Mouse (Mus musculus): Measurements from ENCODE around the gene Gpr26. TPM values are rescaled to one million over a fixed set of nuclear protein-coding genes. Genes with fewer than 3 reads are reported as not detected.

Gene Gpr26
- total RNA-seq (2021) (not detected), polyA plus RNA-seq (2012; rRNA removed) (not detected in 2 replicates)
- long read RNA-seq, result 0 reads

GRCm38 (mm10) chr7:131966023-131966915 is at the start of gene Gpr26:
TSS of gene Gpr26 (plus strand) at chr7:131966460.
- DNase-seq, result no peak
- H3K27ac ChIP-seq, result no peak within 1 kb of the TSS
- intact Hi-C loops (cut with DNase I), result no loop called here
- H3K79me2 ChIP-seq (replicated peaks; ENCODE audit: control insufficient read depth, insufficient read depth, low read length), result no peaks in the 10 kb centered on the region
- no peaks in the 10 kb centered on the region for H3K4me1 ChIP-seq (ENCODE audit: control insufficient read depth, insufficient read depth, low read length)
- H3K4me3 ChIP-seq, result no peak within 1 kb of the TSS
- no peak for TF ChIP-seq EP300 (IDR thresholded peaks at IDR 0.05; ENCODE audit: insufficient read depth, low read depth, low read length)
- peaks cover 7% of the 10 kb centered on the region for H3K27me3 ChIP-seq (ENCODE audit: control insufficient read depth, insufficient read depth, low read length)
- no peak within 1 kb of the TSS for H3K9ac ChIP-seq (ENCODE audit: low read depth, low read length)
- H3K36me3 ChIP-seq (ENCODE audit: control insufficient read depth, insufficient read depth, low read length), result no peaks in the 10 kb centered on the region
- 5% methylated on average over 32 of the region's 32 CpGs for WGBS

- intact Hi-C loops (cut with DNase I), result no loop called here
- Histone ChIP-seq H3K79me2 (replicated peaks; ENCODE audit: control insufficient read depth, insufficient read depth, low read length) (no peaks in the 10 kb centered on the region), H3K27ac (no peak overlapping the region), H3K36me3 (ENCODE audit: control insufficient read depth, insufficient read depth, low read length) (no peaks in the 10 kb centered on the region), H3K4me1 (ENCODE audit: control insufficient read depth, insufficient read depth, low read length) (no peaks in the 10 kb centered on the region), H3K4me3 (no peak overlapping the region), H3K9ac (ENCODE audit: low read depth, low read length) (no peak overlapping the region), H3K27me3 (ENCODE audit: control insufficient read depth, insufficient read depth, low read length) (no peaks in the 10 kb centered on the region)
- TF ChIP-seq EP300 (IDR thresholded peaks at IDR 0.05; ENCODE audit: insufficient read depth, low read depth, low read length), result no peak
- no peak for TF ChIP-seq CTCF (IDR thresholded peaks at IDR 0.05)
- TF ChIP-seq POLR2A (IDR thresholded peaks at IDR 0.05; ENCODE audit: insufficient read depth, low read depth, low read length), result no peak
- 44% methylated on average over 7 of the region's 7 CpGs for WGBS
- no peak for DNase-seq
Measured at GRCm38 (mm10) chr7:131917384-131917783, 48.9 kb upstream of the Gpr26 start.

GRCm38 (mm10) chr7:131927288-131928050 is 38.8 kb upstream of the Gpr26 start:
- no peak overlapping the region for H3K27ac ChIP-seq
- no peaks in the 10 kb centered on the region for H3K79me2 ChIP-seq (replicated peaks; ENCODE audit: control insufficient read depth, insufficient read depth, low read length)
- no peak overlapping the region for H3K9ac ChIP-seq (ENCODE audit: low read depth, low read length)
- DNase-seq, result no peak
- H3K36me3 ChIP-seq (ENCODE audit: control insufficient read depth, insufficient read depth, low read length), result no peaks in the 10 kb centered on the region
- 53% methylated on average over 9 of the region's 9 CpGs for WGBS
- no peak overlapping the region for H3K4me3 ChIP-seq
- TF ChIP-seq CTCF (IDR thresholded peaks at IDR 0.05) (no peak), POLR2A (IDR thresholded peaks at IDR 0.05; ENCODE audit: insufficient read depth, low read depth, low read length) (no peak), EP300 (IDR thresholded peaks at IDR 0.05; ENCODE audit: insufficient read depth, low read depth, low read length) (no peak)
- intact Hi-C loops (cut with DNase I), result no loop called here
- H3K27me3 ChIP-seq (ENCODE audit: control insufficient read depth, insufficient read depth, low read length), result no peaks in the 10 kb centered on the region
- no peaks in the 10 kb centered on the region for H3K4me1 ChIP-seq (ENCODE audit: control insufficient read depth, insufficient read depth, low read length)

- Histone ChIP-seq H3K36me3 (ENCODE audit: control insufficient read depth, insufficient read depth, low read length) (no peaks in the 10 kb centered on the region), H3K4me3 (no peak overlapping the region), H3K79me2 (replicated peaks; ENCODE audit: control insufficient read depth, insufficient read depth, low read length) (no peaks in the 10 kb centered on the region), H3K27ac (no peak overlapping the region), H3K4me1 (ENCODE audit: control insufficient read depth, insufficient read depth, low read length) (no peaks in the 10 kb centered on the region), H3K9ac (ENCODE audit: low read depth, low read length) (no peak overlapping the region), H3K27me3 (ENCODE audit: control insufficient read depth, insufficient read depth, low read length) (no peaks in the 10 kb centered on the region)
- intact Hi-C loops (cut with DNase I), result no loop called here
- WGBS, result 71% methylated on average over 3 of the region's 3 CpGs
- DNase-seq, result no peak
- TF ChIP-seq POLR2A (IDR thresholded peaks at IDR 0.05; ENCODE audit: insufficient read depth, low read depth, low read length) (no peak), CTCF (IDR thresholded peaks at IDR 0.05) (no peak), EP300 (IDR thresholded peaks at IDR 0.05; ENCODE audit: insufficient read depth, low read depth, low read length) (no peak)
Measured at GRCm38 (mm10) chr7:131937611-131938010, 28.6 kb upstream of the Gpr26 start.

GRCm38 (mm10) chr7:131951131-131951530 is 15.1 kb upstream of the Gpr26 start:
- TF ChIP-seq POLR2A (IDR thresholded peaks at IDR 0.05; ENCODE audit: insufficient read depth, low read depth, low read length) (no peak), CTCF (IDR thresholded peaks at IDR 0.05) (no peak), EP300 (IDR thresholded peaks at IDR 0.05; ENCODE audit: insufficient read depth, low read depth, low read length) (no peak)
- no peaks in the 10 kb centered on the region for H3K79me2 ChIP-seq (replicated peaks; ENCODE audit: control insufficient read depth, insufficient read depth, low read length)
- H3K27me3 ChIP-seq (ENCODE audit: control insufficient read depth, insufficient read depth, low read length), result no peaks in the 10 kb centered on the region
- 78% methylated on average over 5 of the region's 5 CpGs for WGBS
- no peak overlapping the region for H3K27ac ChIP-seq
- intact Hi-C loops (cut with DNase I), result no loop called here
- DNase-seq, result no peak
- H3K36me3 ChIP-seq (ENCODE audit: control insufficient read depth, insufficient read depth, low read length), result no peaks in the 10 kb centered on the region
- no peaks in the 10 kb centered on the region for H3K4me1 ChIP-seq (ENCODE audit: control insufficient read depth, insufficient read depth, low read length)
- H3K9ac ChIP-seq (ENCODE audit: low read depth, low read length), result no peak overlapping the region
- H3K4me3 ChIP-seq, result no peak overlapping the region

GRCm38 (mm10) chr7:131953402-131953801 is 12.9 kb upstream of the Gpr26 start:
- Histone ChIP-seq H3K27me3 (ENCODE audit: control insufficient read depth, insufficient read depth, low read length) (no peaks in the 10 kb centered on the region), H3K27ac (no peak overlapping the region), H3K36me3 (ENCODE audit: control insufficient read depth, insufficient read depth, low read length) (no peaks in the 10 kb centered on the region), H3K79me2 (replicated peaks; ENCODE audit: control insufficient read depth, insufficient read depth, low read length) (no peaks in the 10 kb centered on the region), H3K4me3 (no peak overlapping the region), H3K9ac (ENCODE audit: low read depth, low read length) (no peak overlapping the region), H3K4me1 (ENCODE audit: control insufficient read depth, insufficient read depth, low read length) (no peaks in the 10 kb centered on the region)
- intact Hi-C loops (cut with DNase I), result no loop called here
- 69% methylated on average over 3 of the region's 3 CpGs for WGBS
- no peak for DNase-seq
- TF ChIP-seq EP300 (IDR thresholded peaks at IDR 0.05; ENCODE audit: insufficient read depth, low read depth, low read length), result no peak
- no peak for TF ChIP-seq POLR2A (IDR thresholded peaks at IDR 0.05; ENCODE audit: insufficient read depth, low read depth, low read length)
- TF ChIP-seq CTCF (IDR thresholded peaks at IDR 0.05), result no peak

All from heart, adult 2 months (tissue).